Mouse (Mus musculus): ENCODE measurements around the gene Atp10a.

DNA sequence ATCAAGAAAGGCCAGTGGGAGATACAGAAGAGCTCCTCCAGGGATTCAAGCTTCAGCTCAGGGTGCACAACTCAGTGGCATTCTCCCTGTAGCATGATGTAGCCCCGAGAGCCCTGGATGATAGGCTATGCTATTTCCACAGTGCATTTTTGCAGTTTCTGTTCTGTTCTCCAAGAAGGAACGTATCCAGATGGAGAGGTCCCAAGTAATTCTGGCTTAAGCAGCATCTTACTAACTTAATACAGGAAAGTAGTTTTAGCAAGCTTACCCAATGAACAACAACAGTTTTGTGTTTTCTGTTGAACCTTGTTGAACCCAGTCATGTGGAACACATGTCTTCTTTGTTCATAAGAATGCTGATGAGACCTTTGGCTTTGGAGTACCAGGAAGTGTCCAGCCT is 62.6 kb downstream of the Atp10a start:
- no peak for TF ChIP-seq TAL1 (IDR thresholded peaks at IDR 0.05; ENCODE audit: low read length)
- TF ChIP-seq GATA1 (IDR thresholded peaks at IDR 0.05; ENCODE audit: low read length), result no peak

All from erythroblast, embryonic 14.5 days (primary cell).